Mouse (Mus musculus) splenic B cell, adult 2 months (primary cell): ENCODE data around the gene Esr1.

Experiments
- DNase-seq: peaks from one replicate; pipeline ENCODE4 v3.0.0-alpha.2; 2011; ENCODE audit warnings: low read depth, low spot score
- H3K27me3 ChIP-seq: 2 replicates; pipeline ENCODE4 v1.6.1; 2012; ENCODE audit warnings: mild to moderate bottlenecking, low read length, moderate library complexity, mixed read lengths; ENCODE audit not compliant: control insufficient read depth, poor library complexity, insufficient read depth, severe bottlenecking
- H3K36me3 ChIP-seq: 2 replicates; pipeline ENCODE4 v1.6.1; 2012; ENCODE audit warnings: mild to moderate bottlenecking, low read length, moderate library complexity, mixed read lengths; ENCODE audit not compliant: control insufficient read depth, poor library complexity, insufficient read depth, severe bottlenecking

The Esr1 gene

DNA sequence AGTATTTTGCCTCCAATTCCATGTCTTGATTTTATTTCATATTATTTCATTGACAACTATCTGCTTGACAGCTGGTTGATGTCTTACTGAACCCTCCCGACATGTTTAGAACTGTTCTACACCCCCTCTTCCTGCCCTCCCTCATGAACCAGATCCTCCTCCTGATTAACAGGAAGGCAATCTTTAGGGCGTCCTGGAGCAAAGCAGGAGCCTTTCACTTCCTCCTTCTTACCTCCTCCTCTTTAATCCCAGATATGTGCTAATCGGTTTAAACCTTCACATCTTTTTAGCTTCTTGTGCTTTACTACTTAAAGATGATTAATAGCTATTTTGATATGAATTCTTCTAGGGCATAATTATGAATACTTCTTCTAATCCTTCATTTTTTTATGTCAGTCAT lies 166.6 kb downstream of the Esr1 start:
- DNase-seq = no peak
- H3K36me3 ChIP-seq = no peaks in the 10 kb centered on the region
- no peaks in the 10 kb centered on the region for H3K27me3 ChIP-seq

DNA sequence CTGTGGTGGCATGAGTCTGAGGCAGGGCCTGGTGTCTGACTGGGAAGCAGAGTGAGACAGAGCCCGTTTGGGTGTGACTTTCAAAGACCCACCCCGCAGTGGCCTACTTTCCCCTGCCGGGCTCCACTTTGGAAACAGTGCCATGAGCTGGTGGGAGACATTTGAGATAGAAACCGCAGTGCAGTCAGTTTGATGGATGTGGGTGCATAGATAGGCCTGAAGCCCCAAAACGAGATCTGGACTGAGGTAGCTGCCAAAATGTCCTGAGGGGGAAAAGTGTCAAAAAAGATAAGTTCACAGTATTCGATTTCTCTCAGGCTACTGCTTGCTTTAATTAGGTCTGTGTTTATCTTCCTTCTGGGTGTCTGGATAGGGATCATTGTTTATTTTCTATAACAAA lies 169.5 kb downstream of the Esr1 start:
- Histone ChIP-seq H3K27me3 (no peaks in the 10 kb centered on the region), H3K36me3 (no peaks in the 10 kb centered on the region)
- DNase-seq = no peak

DNA sequence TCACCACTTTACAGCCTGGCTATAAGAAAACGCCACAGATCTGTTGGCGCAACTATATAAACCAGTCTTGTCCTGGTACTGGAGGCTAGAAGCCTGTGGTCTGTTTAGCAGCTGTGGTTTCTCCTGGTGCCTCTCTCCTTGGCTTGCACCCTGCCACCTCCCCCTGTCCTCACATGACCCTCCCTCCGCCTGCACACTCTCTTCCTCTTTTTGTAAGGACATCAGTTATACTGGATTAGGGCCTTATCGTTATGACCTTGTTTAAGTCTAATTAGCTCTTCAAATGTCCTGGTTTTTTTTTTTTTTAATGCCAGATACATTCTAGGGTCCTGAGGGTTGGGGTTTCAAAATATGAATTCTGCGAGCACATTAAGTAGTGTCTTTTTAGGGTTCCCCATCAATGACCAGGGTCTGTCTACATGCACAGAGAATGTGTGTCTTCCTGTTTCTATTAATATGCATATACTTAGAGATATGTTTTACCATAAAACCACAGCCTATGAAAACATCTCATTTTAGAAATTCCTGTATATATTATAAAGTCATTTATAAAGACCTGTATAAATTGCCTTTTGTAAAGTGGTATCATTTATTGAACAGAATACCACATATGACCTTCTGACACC lies 175.7 kb downstream of the Esr1 start:
- H3K27me3 ChIP-seq = no peaks in the 10 kb centered on the region
- peak; percentile 60 for DNase-seq
- no peaks in the 10 kb centered on the region for H3K36me3 ChIP-seq

DNA sequence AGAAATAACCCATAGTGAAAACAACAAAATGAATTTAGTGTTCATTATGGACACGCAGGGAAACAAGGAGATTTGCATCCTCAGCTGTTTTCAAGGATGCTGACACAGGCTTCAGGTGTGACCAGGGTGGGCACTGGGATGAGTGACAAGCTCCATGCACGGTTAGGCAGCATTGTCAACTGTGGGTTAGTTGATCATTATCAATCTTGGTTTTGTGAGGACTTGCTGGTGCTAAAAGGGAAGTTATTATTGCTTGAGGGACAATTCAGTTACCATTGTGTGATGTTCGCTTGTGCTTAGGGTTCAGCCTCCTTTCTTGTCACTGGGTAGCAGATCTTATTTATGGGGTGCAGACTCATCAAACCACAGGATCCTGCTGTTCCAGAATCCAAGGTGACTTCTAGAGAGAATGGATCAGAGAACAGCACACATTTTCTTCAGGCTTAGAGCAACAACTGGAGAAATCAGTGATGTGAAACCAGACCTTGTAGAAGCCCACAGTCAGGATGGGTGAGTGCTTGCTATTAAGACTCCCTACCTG lies 186.9 kb downstream of the Esr1 start:
- no peaks in the 10 kb centered on the region for H3K27me3 ChIP-seq
- no peaks in the 10 kb centered on the region for H3K36me3 ChIP-seq
- DNase-seq = no peak

DNA sequence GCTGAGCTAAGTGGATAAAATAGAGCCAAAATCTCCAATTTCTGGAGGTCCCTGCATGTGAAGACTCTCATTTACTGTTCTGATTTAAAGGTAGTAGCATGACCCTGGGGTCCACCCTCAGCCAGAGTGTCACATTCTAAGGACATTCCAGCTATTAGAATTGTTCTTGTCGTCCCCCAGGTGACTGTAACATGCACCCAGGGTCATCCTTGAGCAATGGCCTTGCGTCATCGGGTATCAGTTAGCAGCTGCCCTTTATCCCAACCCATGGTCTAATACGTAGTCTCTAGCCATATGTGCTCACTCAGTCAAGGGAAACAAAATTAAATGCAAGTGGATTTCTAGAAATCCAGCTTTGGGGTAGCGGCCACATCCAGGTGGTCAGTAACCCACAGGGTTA lies 213.0 kb downstream of the Esr1 start:
- H3K36me3 ChIP-seq = no peaks in the 10 kb centered on the region
- no peak for DNase-seq
- no peaks in the 10 kb centered on the region for H3K27me3 ChIP-seq

DNA sequence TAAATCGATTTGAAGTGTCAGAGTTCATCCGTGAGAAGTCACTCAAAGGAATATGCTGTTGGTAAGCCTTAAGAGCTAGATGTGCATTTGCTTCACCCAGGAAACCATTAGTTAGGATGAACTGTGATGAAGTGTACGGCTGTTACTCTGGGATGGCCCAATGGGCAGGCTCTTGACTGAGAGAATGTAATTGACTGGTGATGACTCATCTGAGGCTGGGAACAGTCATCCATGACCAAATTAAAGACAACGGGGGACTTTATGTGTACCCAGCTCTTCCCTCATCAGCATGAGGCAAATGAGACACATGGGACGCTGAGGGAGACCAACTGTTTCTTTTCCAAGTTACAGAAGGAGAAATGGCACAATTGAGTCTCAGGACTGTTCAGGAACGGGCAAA lies 219.2 kb downstream of the Esr1 start:
- no peaks in the 10 kb centered on the region for H3K36me3 ChIP-seq
- H3K27me3 ChIP-seq = no peaks in the 10 kb centered on the region
- DNase-seq = no peak

DNA sequence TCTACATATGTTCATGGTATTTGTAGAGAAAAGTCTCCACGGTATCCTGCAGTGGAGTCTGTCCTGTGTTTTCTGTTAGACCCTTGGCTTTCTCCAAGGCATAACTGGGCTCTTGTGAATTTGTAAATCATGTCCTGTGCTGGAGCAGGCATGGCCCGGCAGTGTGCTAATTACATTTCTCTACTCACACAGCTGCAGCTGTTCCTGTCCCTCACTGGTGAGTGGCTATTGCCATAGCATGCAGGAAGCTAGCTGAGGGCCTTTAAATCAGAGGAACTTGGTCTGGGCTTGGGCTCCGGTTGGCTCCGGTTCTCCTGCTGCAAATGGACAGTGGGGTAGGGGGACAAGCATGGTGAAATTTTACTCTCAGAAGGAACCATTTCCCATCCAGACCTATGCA lies 226.7 kb downstream of the Esr1 start:
- H3K36me3 ChIP-seq = no peaks in the 10 kb centered on the region
- DNase-seq = no peak
- H3K27me3 ChIP-seq = no peaks in the 10 kb centered on the region

DNA sequence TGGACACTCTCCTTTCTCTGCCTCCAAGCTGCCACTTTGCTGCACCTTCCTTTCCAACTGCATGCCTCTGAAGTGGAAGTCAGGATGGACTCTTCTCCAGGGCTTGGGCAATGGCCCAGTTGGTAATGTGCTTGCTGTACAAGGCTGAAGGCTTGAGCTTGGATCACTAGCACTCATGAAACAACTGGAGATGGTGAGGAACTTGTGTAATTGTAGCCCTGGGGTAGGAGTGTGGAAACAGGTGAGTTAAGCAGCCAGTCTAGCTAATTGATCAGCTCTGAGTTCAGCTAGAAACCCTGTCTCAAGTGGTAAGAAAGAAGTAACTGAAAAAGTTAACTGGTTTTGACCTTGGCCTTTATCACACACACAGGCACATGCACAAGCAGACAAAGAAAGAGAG lies 229.6 kb downstream of the Esr1 start:
- H3K27me3 ChIP-seq = no peaks in the 10 kb centered on the region
- H3K36me3 ChIP-seq = no peaks in the 10 kb centered on the region
- DNase-seq = no peak

DNA sequence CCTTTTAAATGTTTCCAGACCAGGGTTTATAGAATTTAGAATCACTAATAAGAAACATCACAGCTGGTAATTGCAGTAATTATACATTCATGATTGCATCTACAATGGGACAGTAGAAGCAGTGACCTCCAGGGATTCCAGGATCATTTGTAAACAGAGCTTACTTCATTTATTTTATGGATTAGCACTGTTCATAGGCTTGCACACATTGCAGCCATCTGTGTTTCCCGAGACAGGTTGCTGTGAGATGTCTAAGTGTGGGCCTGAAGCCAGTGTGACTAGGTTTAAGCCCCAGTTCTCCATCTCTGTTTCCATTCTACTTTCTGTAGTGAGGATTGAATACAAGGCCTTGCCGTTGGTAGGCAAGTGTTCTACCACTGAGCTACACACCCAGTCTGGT lies 236.1 kb downstream of the Esr1 start:
- DNase-seq = no peak
- Histone ChIP-seq H3K27me3 (no peaks in the 10 kb centered on the region), H3K36me3 (no peaks in the 10 kb centered on the region)

DNA sequence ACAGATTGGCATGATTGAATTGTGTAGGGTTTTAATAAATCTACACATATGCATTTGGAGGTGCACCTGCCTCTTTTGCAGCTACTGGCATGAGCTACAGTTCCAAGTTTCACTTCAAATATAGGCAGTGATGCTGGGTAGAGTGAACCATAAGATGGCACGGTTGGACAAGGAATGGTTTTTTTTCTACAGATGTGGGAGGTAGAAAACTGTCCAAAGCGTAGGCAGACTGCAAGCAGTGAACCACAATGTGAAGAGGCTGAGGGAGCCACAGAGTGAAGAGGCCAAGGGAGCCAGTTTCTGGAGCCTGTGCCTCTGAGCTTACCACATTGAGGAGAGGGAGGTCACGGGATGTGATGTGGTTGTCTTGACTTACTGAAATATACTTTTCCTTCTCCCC lies 238.5 kb downstream of the Esr1 start:
- Histone ChIP-seq H3K36me3 (no peaks in the 10 kb centered on the region), H3K27me3 (no peaks in the 10 kb centered on the region)
- DNase-seq = no peak

DNA sequence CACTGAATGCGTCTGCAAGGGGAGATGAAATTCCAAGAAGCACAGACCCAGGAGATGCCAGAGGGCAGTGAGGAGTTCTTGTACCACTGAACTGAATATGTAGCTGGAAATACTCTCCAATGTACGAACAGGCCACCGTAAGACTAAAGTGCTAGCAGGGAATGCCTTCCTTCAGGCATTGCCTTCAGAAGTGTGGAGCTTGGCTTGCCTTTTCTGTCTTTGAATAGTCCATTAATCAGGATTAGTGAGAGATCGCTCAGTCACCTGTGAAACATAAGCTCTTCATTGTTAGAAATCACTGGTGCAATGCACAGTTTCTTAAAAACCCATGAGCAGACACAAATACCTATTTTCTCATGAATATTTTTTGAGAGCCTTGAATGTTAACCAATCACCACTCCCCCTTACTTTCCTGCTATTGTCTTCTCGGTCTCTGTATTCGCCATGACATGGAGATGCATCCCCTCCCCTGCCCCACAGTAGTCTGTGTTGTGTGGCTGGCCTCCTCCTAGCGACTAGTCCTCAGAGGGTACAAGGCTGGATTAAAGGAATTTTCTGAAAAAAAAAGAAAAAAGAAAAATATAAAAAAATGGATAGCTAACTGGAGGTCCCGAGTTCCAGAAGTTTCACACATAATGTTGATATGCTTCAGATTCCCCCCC lies 263.8 kb downstream of the Esr1 start:
- no peaks in the 10 kb centered on the region for H3K27me3 ChIP-seq
- no peaks in the 10 kb centered on the region for H3K36me3 ChIP-seq
- DNase-seq = no peak

DNA sequence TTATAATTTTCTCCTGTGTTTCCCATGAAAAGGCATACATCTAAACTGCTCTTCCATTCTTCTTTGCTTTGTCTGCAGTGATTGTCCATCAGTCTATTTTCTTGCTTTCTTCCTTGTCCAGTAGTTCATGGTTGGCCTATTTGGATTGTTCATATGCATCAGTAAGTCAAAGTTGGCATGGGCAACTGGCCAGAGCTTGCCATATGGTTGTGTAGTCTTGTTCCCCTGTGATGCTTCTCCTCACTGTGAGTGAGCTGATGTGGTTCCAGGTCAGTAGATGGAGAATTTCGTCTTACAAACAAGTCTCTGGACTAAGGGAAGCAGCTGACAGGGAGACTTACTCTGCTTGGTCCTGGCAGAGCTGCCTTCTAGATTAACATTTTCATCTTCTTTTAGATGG lies 270.0 kb downstream of the Esr1 start:
- Histone ChIP-seq H3K27me3 (no peaks in the 10 kb centered on the region), H3K36me3 (no peaks in the 10 kb centered on the region)
- DNase-seq = no peak

DNA sequence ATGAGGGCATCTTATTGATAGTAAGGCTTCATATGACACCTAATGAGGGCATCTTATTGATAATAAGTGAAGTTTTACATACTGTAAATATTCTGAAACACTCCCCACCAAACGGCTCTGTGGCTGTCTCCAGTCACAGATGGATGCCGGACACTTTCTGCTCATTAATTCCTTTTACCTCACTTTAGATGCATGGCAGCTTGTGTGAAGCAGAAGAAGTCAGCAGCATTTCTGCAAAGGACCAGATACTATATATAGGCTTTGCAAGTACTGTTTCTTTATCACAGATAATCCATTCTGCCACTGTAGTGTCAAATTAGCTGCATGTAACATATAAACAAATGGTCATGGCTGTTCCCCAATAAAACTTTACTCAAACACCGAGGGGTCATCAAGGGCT lies 274.1 kb downstream of the Esr1 start:
- no peak for DNase-seq
- Histone ChIP-seq H3K36me3 (no peaks in the 10 kb centered on the region), H3K27me3 (no peaks in the 10 kb centered on the region)

DNA sequence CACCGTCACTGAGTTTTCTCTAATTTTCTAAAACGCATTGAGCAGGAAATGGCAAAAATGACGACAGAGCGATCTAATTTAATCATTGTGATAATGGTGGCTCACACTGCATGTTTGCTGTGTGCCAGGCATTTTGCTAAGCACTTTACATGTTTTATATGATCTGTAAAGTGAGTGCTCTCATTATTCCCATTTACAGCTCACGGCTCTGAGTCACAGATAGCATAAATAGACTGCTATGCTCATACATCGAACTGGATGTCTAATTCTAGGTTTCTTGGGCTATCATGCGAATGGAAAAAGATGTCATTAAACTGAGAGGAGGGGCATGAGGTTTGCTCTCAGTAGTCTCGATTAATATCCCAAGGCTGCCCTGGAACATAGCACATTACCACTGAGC lies 274.6 kb downstream of the Esr1 start:
- Histone ChIP-seq H3K36me3 (no peaks in the 10 kb centered on the region), H3K27me3 (no peaks in the 10 kb centered on the region)
- no peak for DNase-seq

DNA sequence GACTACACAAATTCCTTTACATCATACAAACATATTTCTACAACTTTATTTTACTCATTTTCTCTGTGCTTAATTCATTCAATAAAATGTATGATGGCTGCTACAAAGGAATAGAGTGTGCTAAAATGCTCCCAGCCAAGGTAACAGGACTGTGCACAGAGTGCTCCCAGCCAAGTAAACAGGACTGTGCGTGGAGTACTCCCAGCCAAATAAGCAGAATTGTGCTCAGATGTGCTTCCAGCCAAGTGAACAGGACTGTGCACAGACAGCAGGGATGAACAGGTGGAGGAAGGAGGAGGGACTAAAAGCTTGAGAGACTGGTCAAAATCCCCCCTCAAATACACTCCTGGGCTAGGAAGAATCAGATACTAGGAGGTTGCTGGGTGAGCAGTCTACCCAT lies 282.1 kb downstream of the Esr1 start:
- Histone ChIP-seq H3K36me3 (no peaks in the 10 kb centered on the region), H3K27me3 (no peaks in the 10 kb centered on the region)
- no peak for DNase-seq

DNA sequence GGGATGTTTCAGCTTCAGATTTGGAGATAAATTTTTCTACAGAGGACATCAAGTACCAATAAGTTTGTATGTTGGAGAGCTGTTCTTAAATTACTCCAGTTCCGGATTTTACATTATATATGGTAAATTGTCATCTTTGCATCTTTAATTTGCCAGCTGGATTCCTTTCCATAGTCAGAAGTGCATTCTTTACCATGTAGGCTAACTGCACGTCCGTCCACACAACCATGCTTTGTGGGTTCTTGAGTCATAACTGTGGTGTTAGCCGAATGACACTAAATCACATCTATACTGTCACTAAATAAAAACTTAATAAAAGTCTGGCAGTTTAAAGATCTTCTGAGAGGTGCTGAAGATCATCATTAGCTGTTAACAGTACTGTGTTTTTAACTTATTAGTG lies 286.4 kb downstream of the Esr1 start:
- DNase-seq = no peak
- no peaks in the 10 kb centered on the region for H3K27me3 ChIP-seq

More for the DNA sequence above, 286.4 kb downstream of the Esr1 start:
- no peaks in the 10 kb centered on the region for H3K36me3 ChIP-seq
